Mouse (Mus musculus): ENCODE results near the gene Nf2. TPM values are rescaled to one million over a fixed set of nuclear protein-coding genes. Genes with fewer than 3 reads are reported as not detected.
A peak's percentile ranks its signal among the peaks of the same experiment; 100 is the strongest.
"Not testable (repeated sequence)": the region's sequence is repeated elsewhere in the genome, so short reads cannot be mapped to it uniquely, and the experiment has no call there.

Nf2 gene
- polyA plus RNA-seq, 2 experiments: 10.7 to 12.1 TPM

- not testable (repeated sequence) for ATAC-seq (ENCODE audit: insufficient read depth); H3K9me3 ChIP-seq (ENCODE audit: control insufficient read depth, low read length); H3K4me1 ChIP-seq (replicated peaks; ENCODE audit: control insufficient read depth in 2 of 2, insufficient read depth in 2 of 2, low read length in 1 of 2); H3K9ac ChIP-seq (replicated peaks); H3K36me3 ChIP-seq (replicated peaks; ENCODE audit: control insufficient read depth, insufficient read depth, low read depth); H3K4me3 ChIP-seq (ENCODE audit: insufficient read depth in 1 of 2, low read depth in 2 of 2, low read length in 2 of 2); H3K27me3 ChIP-seq (ENCODE audit: control insufficient read depth, insufficient read depth, low read length); H3K4me2 ChIP-seq (ENCODE audit: low read depth); H3K27ac ChIP-seq; DNase-seq (ENCODE audit: low read depth in 3 of 3, low spot score in 3 of 3)
- WGBS (ENCODE audit: insufficient replicate concordance): 81% methylated on average over 4 of the region's 4 CpGs
- TF ChIP-seq CTCF (IDR thresholded peaks at IDR 0.05; ENCODE audit: low read depth): peak; percentile 28
These were observed 26.9 kb downstream of the Nf2 start for GRCm38 (mm10) chr11:4822446-4822842.

- TF ChIP-seq EP300 (IDR thresholded peaks at IDR 0.05; ENCODE audit: low read depth) (no peak), CTCF (IDR thresholded peaks at IDR 0.05; ENCODE audit: low read depth) (peak; percentile 59)
- no peak overlapping the region for H3K4me2 ChIP-seq (ENCODE audit: low read depth)
- H3K9ac ChIP-seq (replicated peaks): no peak overlapping the region
- H3K9me3 ChIP-seq (ENCODE audit: control insufficient read depth, low read length): no peaks in the 10 kb centered on the region
- 51% methylated on average over 7 of the region's 7 CpGs for WGBS (ENCODE audit: insufficient replicate concordance)
- no peaks in the 10 kb centered on the region for H3K4me1 ChIP-seq (replicated peaks; ENCODE audit: control insufficient read depth in 2 of 2, insufficient read depth in 2 of 2, low read length in 1 of 2)
- no peak overlapping the region for H3K4me3 ChIP-seq (ENCODE audit: insufficient read depth in 1 of 2, low read depth in 2 of 2, low read length in 2 of 2)
- H3K27ac ChIP-seq: no peak overlapping the region
- DNase-seq (ENCODE audit: low read depth in 3 of 3, low spot score in 3 of 3): peak in 1 of 3 experiments; percentile 7
- no peak for ATAC-seq (ENCODE audit: insufficient read depth)
- no peaks in the 10 kb centered on the region; the same call in 1 of the 2 replicates for H3K36me3 ChIP-seq (replicated peaks; ENCODE audit: control insufficient read depth, insufficient read depth, low read depth)
- no peaks in the 10 kb centered on the region for H3K27me3 ChIP-seq (ENCODE audit: control insufficient read depth, insufficient read depth, low read length)
These were observed 27.6 kb downstream of the Nf2 start for GRCm38 (mm10) chr11:4821492-4822445.

GRCm38 (mm10) chr11:4814507-4815450 is 34.6 kb downstream of the Nf2 start:
- DNase-seq (ENCODE audit: low read depth in 3 of 3, low spot score in 3 of 3) (no peak), ATAC-seq (ENCODE audit: insufficient read depth) (no peak)
- no peak overlapping the region for H3K4me3 ChIP-seq (ENCODE audit: insufficient read depth in 1 of 2, low read depth in 2 of 2, low read length in 2 of 2)
- no peaks in the 10 kb centered on the region for H3K27me3 ChIP-seq (ENCODE audit: control insufficient read depth, insufficient read depth, low read length)
- H3K9me3 ChIP-seq (ENCODE audit: control insufficient read depth, low read length): no peaks in the 10 kb centered on the region
- H3K36me3 ChIP-seq (replicated peaks; ENCODE audit: control insufficient read depth, insufficient read depth, low read depth): no peaks in the 10 kb centered on the region; the same call in 1 of the 2 replicates
- no peak overlapping the region for H3K4me2 ChIP-seq (ENCODE audit: low read depth)
- whole genome bisulfite sequencing (ENCODE audit: insufficient replicate concordance): 74% methylated on average over 7 of the region's 7 CpGs
- no peak overlapping the region for H3K9ac ChIP-seq (replicated peaks)
- no peak for TF ChIP-seq EP300 (IDR thresholded peaks at IDR 0.05; ENCODE audit: low read depth)
- TF ChIP-seq CTCF (IDR thresholded peaks at IDR 0.05; ENCODE audit: low read depth): no peak
- H3K4me1 ChIP-seq (replicated peaks; ENCODE audit: control insufficient read depth in 2 of 2, insufficient read depth in 2 of 2, low read length in 1 of 2): no peaks in the 10 kb centered on the region
- H3K27ac ChIP-seq: no peak overlapping the region

- TF ChIP-seq CTCF (IDR thresholded peaks at IDR 0.05; ENCODE audit: low read depth) (no peak), EP300 (IDR thresholded peaks at IDR 0.05; ENCODE audit: low read depth) (no peak)
- WGBS (ENCODE audit: insufficient replicate concordance): 77% methylated on average over 6 of the region's 6 CpGs
These were observed 41.0 kb downstream of the Nf2 start for GRCm38 (mm10) chr11:4808311-4808710.

More at GRCm38 (mm10) chr11:4808311-4808710, 41.0 kb downstream of the Nf2 start:
- Histone ChIP-seq H3K4me1 (replicated peaks; ENCODE audit: control insufficient read depth in 2 of 2, insufficient read depth in 2 of 2, low read length in 1 of 2) (peaks cover 7 to 11% of the 10 kb centered on the region in 2 experiments), H3K36me3 (replicated peaks; ENCODE audit: control insufficient read depth, insufficient read depth, low read depth) (no peaks in the 10 kb centered on the region), H3K27ac (no peak overlapping the region), H3K4me3 (ENCODE audit: insufficient read depth in 1 of 2, low read depth in 2 of 2, low read length in 2 of 2) (no peak overlapping the region), H3K4me2 (ENCODE audit: low read depth) (no peak overlapping the region), H3K27me3 (ENCODE audit: control insufficient read depth, insufficient read depth, low read length) (no peaks in the 10 kb centered on the region), H3K9ac (replicated peaks) (no peak overlapping the region), H3K9me3 (ENCODE audit: control insufficient read depth, low read length) (no peaks in the 10 kb centered on the region)
- ATAC-seq (ENCODE audit: insufficient read depth) (no peak), DNase-seq (ENCODE audit: low read depth in 3 of 3, low spot score in 3 of 3) (no peak)
